Mouse (Mus musculus) midbrain, embryonic 14.5 days (tissue): ENCODE results near the gene Abcc3. TPM values are rescaled to one million over a fixed set of nuclear protein-coding genes. Genes with fewer than 3 reads are reported as not detected.

Source experiments
- ATAC-seq: fragments of 200-750 bp; cut with Nextera tagmentation; 2 replicates; pipeline ENCODE4 v1.8.0; 2017; ENCODE audit warnings: moderate number of reproducible peaks, moderate library complexity; ENCODE audit not compliant: low FRiP score, low TSS enrichment
- DNase-seq: peaks from one replicate; pipeline ENCODE4 v3.0.0-alpha.2; 2015
- H3K27ac ChIP-seq: fragments of 300-500 bp; sonication (generic); replicated peaks from 2 replicates; pipeline ENCODE4 v1.5.1; 2014; ENCODE audit warnings: mild to moderate bottlenecking, low read depth, low read length, moderate library complexity
- H3K27me3 ChIP-seq: fragments of 300-500 bp; sonication (generic); 2 replicates; pipeline ENCODE4 v1.6.1; 2014; ENCODE audit warnings: low read length, control low read depth, mixed read lengths; ENCODE audit not compliant: control insufficient read depth, insufficient read depth
- H3K36me3 ChIP-seq: fragments of 300-500 bp; sonication (generic); 2 replicates; pipeline ENCODE4 v1.6.1; 2014; ENCODE audit warnings: low read length, control low read depth; ENCODE audit not compliant: control insufficient read depth, insufficient read depth
- H3K4me1 ChIP-seq: fragments of 300-500 bp; sonication (generic); 2 replicates; pipeline ENCODE4 v1.6.1; 2014; ENCODE audit warnings: mild to moderate bottlenecking, antibody characterized with exemption, low read length, control low read depth; ENCODE audit not compliant: control insufficient read depth, insufficient read depth
- H3K4me2 ChIP-seq: fragments of 300-500 bp; sonication (generic); 2 replicates; pipeline ENCODE4 v1.6.1; 2014; ENCODE audit warnings: mild to moderate bottlenecking, low read length, moderate library complexity
- H3K4me3 ChIP-seq: fragments of 300-500 bp; sonication (generic); replicated peaks from 2 replicates; pipeline ENCODE4 v1.5.1; 2014; ENCODE audit warnings: low read depth, low read length
- H3K9ac ChIP-seq: fragments of 300-500 bp; sonication (generic); replicated peaks from 2 replicates; pipeline ENCODE4 v1.6.1; 2014; ENCODE audit warnings: mild to moderate bottlenecking, low read length, moderate library complexity
- H3K9me3 ChIP-seq: fragments of 300-500 bp; sonication (generic); 2 replicates; pipeline ENCODE4 v1.6.1; 2016; ENCODE audit warnings: low read length, control low read depth, mixed read lengths; ENCODE audit not compliant: control insufficient read depth
- WGBS: fragments of 180-500 bp; shearing (Covaris S2); extraction: QIAGEN DNeasy Blood & Tissue Kit; methylation state at CpG from one replicate; pipeline ENCODE4 v1.1.7; 2014; 5-methylcytosine and 5-hydroxymethylcytosine counted together
- polyA plus RNA-seq: library from polyadenylated mRNA; unstranded; fragments of >200 nt; fragmentation: Nextera tagmentation; extraction: Ambion mirVana; gene quantifications from 2 replicates; pipeline ENCODE4 v1.2.1, GENCODE M21; 2014

The Abcc3 gene
- polyA plus RNA-seq, 1 experiment from 2014 or later, result 0.50 TPM

- no peak for DNase-seq
- Histone ChIP-seq H3K4me3 (no peak overlapping the region), H3K27me3 (no peaks in the 10 kb centered on the region), H3K36me3 (peaks cover 92% of the 10 kb centered on the region), H3K9ac (no peak overlapping the region), H3K27ac (no peak overlapping the region), H3K9me3 (no peaks in the 10 kb centered on the region), H3K4me2 (no peak overlapping the region), H3K4me1 (no peaks in the 10 kb centered on the region)
- no peak for ATAC-seq
- WGBS, result 82% methylated on average over 9 of the region's 9 CpGs
Measured at GRCm38 (mm10) chr11:94294996-94295845, 97.6 kb downstream of the Abcc3 start.

Other genes starting within 250 kb of the Abcc3 start
- gene Tob1, start 181.5 kb downstream of the Abcc3 start, polyA plus RNA-seq, result 29.5 and 34.7 TPM in 2 replicates
- 0.47 and 2.0 TPM in 2 replicates for gene Wfikkn2, start 147.0 kb downstream of the Abcc3 start, polyA plus RNA-seq
- 0.50 and 0.57 TPM in 2 replicates for gene Gm21885, start 111.1 kb downstream of the Abcc3 start, polyA plus RNA-seq
- gene Luc7l3, start 71.0 kb downstream of the Abcc3 start, polyA plus RNA-seq, result 122 and 144 TPM in 2 replicates
- 11.9 and 13.1 TPM in 2 replicates for gene Ankrd40, start 65.0 kb downstream of the Abcc3 start, polyA plus RNA-seq
- 20.1 and 22.7 TPM in 2 replicates for gene Cacna1g, start 81.2 kb upstream of the Abcc3 start, polyA plus RNA-seq
- 0.42 and 0.54 TPM in 2 replicates for gene Spata20, start 93.2 kb upstream of the Abcc3 start, polyA plus RNA-seq
- gene Epn3, start 107.0 kb upstream of the Abcc3 start, polyA plus RNA-seq, result 0.23 and 0.43 TPM in 2 replicates
- 2.1 and 3.3 TPM in 2 replicates for gene Mycbpap, start 128.7 kb upstream of the Abcc3 start, polyA plus RNA-seq
- 5.9 and 8.0 TPM in 2 replicates for gene Rsad1, start 156.3 kb upstream of the Abcc3 start, polyA plus RNA-seq
- 0.18 TPM in 1 of 2 replicates, not detected in the other for gene Chad, start 172.1 kb upstream of the Abcc3 start, polyA plus RNA-seq
- gene Acsf2, start 208.9 kb upstream of the Abcc3 start, polyA plus RNA-seq, result 1.1 and 2.0 TPM in 2 replicates
- gene Lrrc59, start 236.8 kb upstream of the Abcc3 start, polyA plus RNA-seq, result 118 and 138 TPM in 2 replicates